Mouse (Mus musculus) intestine, postnatal 0 days (tissue): ENCODE results near the gene Wdr95. TPM values are rescaled to one million over a fixed set of nuclear protein-coding genes. Genes with fewer than 3 reads are reported as not detected.

ENCODE experiments used
- ATAC-seq: fragments of 200-750 bp; cut with Nextera tagmentation; 2 replicates; pipeline ENCODE4 v1.8.0; 2017; ENCODE audit warnings: mild to moderate bottlenecking, moderate TSS enrichment, moderate library complexity
- H3K27ac ChIP-seq: fragments of 300-500 bp; sonication (generic); 2 replicates; pipeline ENCODE4 v1.5.1; 2014; ENCODE audit warnings: mild to moderate bottlenecking, low read depth, low read length, moderate library complexity
- H3K27me3 ChIP-seq: fragments of 300-500 bp; sonication (generic); replicated peaks from 2 replicates; pipeline ENCODE4 v1.6.1; 2014; ENCODE audit warnings: low read length, mixed read lengths; ENCODE audit not compliant: control insufficient read depth, insufficient read depth
- H3K36me3 ChIP-seq: fragments of 300-500 bp; sonication (generic); 2 replicates; pipeline ENCODE4 v1.6.1; 2014; ENCODE audit warnings: mild to moderate bottlenecking, moderate library complexity; ENCODE audit not compliant: control insufficient read depth, insufficient read depth
- H3K4me1 ChIP-seq: fragments of 300-500 bp; sonication (generic); replicated peaks from 2 replicates; pipeline ENCODE4 v1.6.1; 2014; ENCODE audit warnings: antibody characterized with exemption, low read length, mixed read lengths; ENCODE audit not compliant: control insufficient read depth, insufficient read depth
- H3K4me2 ChIP-seq: fragments of 300-500 bp; sonication (generic); replicated peaks from 2 replicates; pipeline ENCODE4 v1.6.1; 2014; ENCODE audit warnings: low read depth, mild to moderate bottlenecking, moderate library complexity
- H3K4me3 ChIP-seq: fragments of 300-500 bp; sonication (generic); 2 replicates; pipeline ENCODE4 v1.5.1; 2014; ENCODE audit warnings: low read depth, low read length
- H3K9ac ChIP-seq: fragments of 300-500 bp; sonication (generic); 2 replicates; pipeline ENCODE4 v1.6.1; 2014; ENCODE audit warnings: mild to moderate bottlenecking, low read depth, low read length
- H3K9me3 ChIP-seq: fragments of 300-500 bp; sonication (generic); 2 replicates; pipeline ENCODE4 v1.6.1; 2016; ENCODE audit warnings: mixed run types; ENCODE audit not compliant: control insufficient read depth
- CTCF ChIP-seq: sonication (generic); IDR thresholded peaks from 2 replicates; pipeline ENCODE4 v1.5.1; 2016; ENCODE audit warnings: low read depth, mild to moderate bottlenecking, control low read depth, antibody characterized with exemption, moderate library complexity
- WGBS: fragments of 180-500 bp; shearing (Covaris S2); extraction: QIAGEN DNeasy Blood & Tissue Kit; methylation state at CpG from one replicate; pipeline ENCODE4 v1.1.7; 2014; 5-methylcytosine and 5-hydroxymethylcytosine counted together
- polyA plus RNA-seq: library from polyadenylated mRNA; unstranded; fragments of >200 nt; fragmentation: Nextera tagmentation; extraction: Ambion mirVana; gene quantifications from 2 replicates; pipeline ENCODE4 v1.2.1, GENCODE M21; 2015

The Wdr95 gene
- polyA plus RNA-seq, 1 experiment from 2014 or later, result not detected

DNA sequence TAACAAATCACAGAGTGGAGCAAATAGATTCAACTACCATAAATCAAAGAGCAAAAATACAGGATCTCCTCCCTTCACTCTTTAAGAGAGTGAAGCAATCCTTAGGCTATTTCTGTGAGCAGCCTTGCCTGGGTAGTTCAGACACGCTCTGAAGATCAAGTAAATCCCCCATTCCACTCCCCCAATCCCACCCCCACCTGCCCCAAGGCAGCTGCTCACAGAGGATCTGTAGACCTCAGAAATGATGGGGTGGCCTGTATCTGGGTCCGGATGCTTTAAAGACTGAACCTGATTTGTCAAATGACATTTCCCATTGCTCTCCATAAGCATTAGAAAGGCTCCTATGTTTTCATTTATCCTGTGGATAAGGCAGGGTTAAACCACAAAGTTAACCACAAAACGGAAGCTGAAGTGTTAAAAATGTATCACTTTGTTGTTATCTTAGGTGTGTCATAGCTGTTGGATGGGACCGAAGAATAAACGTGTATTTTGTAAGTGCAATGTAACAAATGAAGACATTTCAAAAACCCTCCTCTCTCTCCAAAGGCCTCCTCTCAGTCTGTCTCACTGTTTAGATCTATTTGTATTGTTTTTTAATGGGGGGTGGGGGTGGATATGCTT, 54.3 kb downstream of the Wdr95 start:
- Histone ChIP-seq H3K9ac (no peak overlapping the region), H3K9me3 (no peaks in the 10 kb centered on the region), H3K4me3 (no peak overlapping the region), H3K4me2 (no peak overlapping the region), H3K4me1 (0 out of 2 replicates have a peak, but pooled peaks cover 4% of the 10 kb centered on the region), H3K27ac (no peak overlapping the region), H3K36me3 (no peaks in the 10 kb centered on the region), H3K27me3 (no peaks in the 10 kb centered on the region)
- ATAC-seq, result no peak
- TF ChIP-seq CTCF, result no peak
- 54% methylated on average over 5 of the region's 5 CpGs for WGBS

DNA sequence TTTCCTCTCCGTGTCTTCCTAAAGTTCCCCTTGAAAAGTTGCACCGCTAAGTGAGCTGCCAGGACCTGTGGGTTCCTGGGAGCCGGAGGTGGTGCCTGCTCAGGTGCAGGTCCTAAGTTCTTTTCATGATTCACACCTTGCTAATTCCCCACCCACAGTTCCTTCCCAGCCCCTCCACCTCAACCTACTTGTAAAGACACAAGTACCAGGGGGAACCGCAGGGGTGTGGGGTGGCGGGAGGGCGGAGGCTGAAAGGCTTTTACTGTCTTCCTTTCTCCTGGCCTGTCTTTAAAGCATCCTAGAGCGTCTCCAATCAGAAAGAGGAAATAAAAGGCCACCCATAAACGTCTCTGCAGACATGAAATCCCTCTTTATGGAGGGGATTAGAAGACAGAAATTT, 55.0 kb downstream of the Wdr95 start:
- Histone ChIP-seq H3K36me3 (no peaks in the 10 kb centered on the region), H3K9ac (no peak overlapping the region), H3K27ac (no peak overlapping the region), H3K4me2 (no peak overlapping the region; the same call in 1 of the 2 replicates), H3K9me3 (no peaks in the 10 kb centered on the region), H3K4me3 (no peak overlapping the region), H3K27me3 (no peaks in the 10 kb centered on the region), H3K4me1 (0 out of 2 replicates have a peak, but pooled peaks cover 4% of the 10 kb centered on the region)
- TF ChIP-seq CTCF, result no peak
- no peak for ATAC-seq
- WGBS, result 25% methylated on average over 8 of the region's 8 CpGs

DNA sequence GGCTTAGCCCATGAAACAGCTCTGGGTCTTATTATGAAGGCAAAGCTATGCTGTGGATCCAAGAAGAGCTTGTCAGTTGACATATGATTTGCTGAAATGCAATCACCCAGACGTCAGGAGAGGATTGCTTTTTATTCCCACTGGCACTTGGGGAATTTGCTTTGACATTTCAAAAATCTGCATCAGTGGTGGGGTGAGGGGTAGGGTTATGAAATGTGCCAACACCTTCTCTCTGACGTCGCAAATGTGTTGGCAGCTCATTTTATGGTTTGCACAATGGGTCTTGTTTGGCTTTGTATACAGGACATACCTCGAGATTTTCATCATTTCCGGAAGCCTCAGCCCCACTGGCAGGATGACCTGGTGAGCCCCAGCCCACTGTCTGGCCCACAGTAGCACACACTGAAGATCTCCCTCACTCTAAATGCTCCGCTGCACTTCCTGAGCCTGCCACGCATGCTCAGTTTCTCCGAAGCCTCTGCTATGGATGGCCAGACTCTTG, 55.7 kb downstream of the Wdr95 start:
- H3K27me3 ChIP-seq, result no peaks in the 10 kb centered on the region
- 0 out of 2 replicates have a peak, but pooled peaks cover 4% of the 10 kb centered on the region for H3K4me1 ChIP-seq
- H3K9me3 ChIP-seq, result no peaks in the 10 kb centered on the region
- no peak overlapping the region for H3K4me3 ChIP-seq
- no peak overlapping the region for H3K27ac ChIP-seq
- 57% methylated on average over 8 of the region's 8 CpGs for WGBS
- TF ChIP-seq CTCF, result no peak
- H3K36me3 ChIP-seq, result no peaks in the 10 kb centered on the region
- no peak overlapping the region for H3K4me2 ChIP-seq
- no peak overlapping the region for H3K9ac ChIP-seq
- ATAC-seq, result no peak

- H3K4me2 ChIP-seq, result no peak overlapping the region
- H3K27me3 ChIP-seq, result no peaks in the 10 kb centered on the region
- H3K9me3 ChIP-seq, result no peaks in the 10 kb centered on the region
- no peak overlapping the region for H3K27ac ChIP-seq
- no peaks in the 10 kb centered on the region for H3K36me3 ChIP-seq
- no peak for TF ChIP-seq CTCF
- WGBS, result 77% methylated on average over 1 of the region's 1 CpGs
- no peak overlapping the region for H3K4me3 ChIP-seq
- H3K9ac ChIP-seq, result no peak overlapping the region
- H3K4me1 ChIP-seq, result 0 out of 2 replicates have a peak, but pooled peaks cover 4% of the 10 kb centered on the region
- no peak for ATAC-seq
Observed at GRCm38 (mm10) chr5:149585231-149585630, 56.8 kb downstream of the Wdr95 start.

- TF ChIP-seq CTCF, result peak; percentile 31; the same call in 1 of the 2 replicates
- no peaks in the 10 kb centered on the region for H3K9me3 ChIP-seq
- no peak overlapping the region for H3K4me2 ChIP-seq
- H3K27me3 ChIP-seq, result no peaks in the 10 kb centered on the region
- 64% methylated on average over 10 of the region's 10 CpGs for WGBS
- H3K27ac ChIP-seq, result no peak overlapping the region
- H3K4me1 ChIP-seq, result 0 out of 2 replicates have a peak, but pooled peaks cover 4% of the 10 kb centered on the region
- H3K36me3 ChIP-seq, result no peaks in the 10 kb centered on the region
- H3K4me3 ChIP-seq, result no peak overlapping the region
- no peak overlapping the region for H3K9ac ChIP-seq
- ATAC-seq, result no peak
Observed at GRCm38 (mm10) chr5:149585910-149586309, 57.4 kb downstream of the Wdr95 start.

GRCm38 (mm10) chr5:149587327-149587895, 58.9 kb downstream of the Wdr95 start:
- WGBS, result 80% methylated on average over 11 of the region's 11 CpGs
- ATAC-seq, result no peak
- Histone ChIP-seq H3K9me3 (peaks cover 3% of the 10 kb centered on the region; the same call in 1 of the 2 replicates), H3K27me3 (no peaks in the 10 kb centered on the region), H3K4me2 (no peak overlapping the region), H3K4me1 (0 out of 2 replicates have a peak, but pooled peaks cover 4% of the 10 kb centered on the region), H3K27ac (no peak overlapping the region), H3K4me3 (no peak overlapping the region), H3K9ac (no peak overlapping the region), H3K36me3 (no peaks in the 10 kb centered on the region)
- TF ChIP-seq CTCF, result no peak
